Mouse (Mus musculus) layer of hippocampus, adult 18-20 months (tissue): ENCODE data around the gene Tgfb1. TPM values are rescaled to one million over a fixed set of nuclear protein-coding genes. Genes with fewer than 3 reads are reported as not detected.

Experiments
- DNase-seq, 2 experiments: peaks; one replicate each; pipeline ENCODE4 v3.0.0; 2022; ENCODE audit warnings: low spot score in 2 of 2
- total RNA-seq, 2 experiments: library from RNA; stranded (reverse); gene quantifications; 2 replicates each; pipeline ENCODE4 v1.2.3; 2021

Gene Tgfb1
- total RNA-seq, 2 experiments from 2014 or later, result 6.5 to 7.7 TPM

- DNase-seq, result no peak
These were observed 12.0 kb upstream of the Tgfb1 start, which contains the start of gene Tmem91 for GRCm38 (mm10) chr7:25674719-25675300. Tmem91 (minus strand) TSS chr7:25675166.

DNA sequence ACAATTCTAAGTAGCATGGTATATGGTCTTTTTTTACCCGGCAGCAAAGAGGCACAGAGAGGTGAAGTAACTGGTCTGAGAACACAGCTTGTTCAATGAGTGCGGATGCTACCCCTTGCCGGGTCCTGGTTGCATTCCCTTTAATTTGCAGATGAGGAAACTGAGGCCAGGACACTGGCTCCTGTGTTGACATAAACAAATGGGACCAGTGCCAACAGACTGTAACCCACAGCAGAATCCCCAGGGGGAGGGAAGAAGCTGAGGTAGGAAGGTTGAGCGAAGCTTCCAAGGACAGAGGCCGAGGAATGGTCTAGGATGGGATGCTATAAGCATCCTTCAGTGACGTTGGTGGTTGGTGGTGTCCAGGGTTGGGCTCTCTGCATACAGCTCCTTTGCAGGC lies 11.4 kb upstream of the Tgfb1 start:
- no peak for DNase-seq

GRCm38 (mm10) chr7:25676085-25676781 lies 10.6 kb upstream of the Tgfb1 start:
- DNase-seq, result peak; percentile 88 to 96

DNA sequence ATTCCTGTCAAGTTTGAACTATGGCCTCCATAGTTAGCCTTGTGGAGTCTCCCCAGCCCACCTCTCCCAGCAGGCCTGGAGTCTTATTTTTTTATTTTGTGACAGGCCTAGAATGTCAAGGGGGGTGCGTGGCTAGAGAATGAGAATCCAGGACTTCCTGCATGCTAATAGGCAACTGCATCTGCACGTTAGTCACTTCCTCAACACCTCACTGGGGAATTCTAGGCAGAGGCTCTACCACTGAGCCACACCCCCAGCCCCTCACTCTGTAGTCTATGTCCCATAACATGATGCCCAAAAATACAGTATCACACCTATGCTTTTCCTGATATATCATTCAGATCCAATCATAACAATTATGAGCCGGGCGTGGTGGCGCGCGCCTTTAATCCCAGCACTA lies 9.8 kb upstream of the Tgfb1 start:
- DNase-seq, result no peak

GRCm38 (mm10) chr7:25679971-25680370 lies 6.8 kb upstream of the Tgfb1 start:
- no peak for DNase-seq

DNA sequence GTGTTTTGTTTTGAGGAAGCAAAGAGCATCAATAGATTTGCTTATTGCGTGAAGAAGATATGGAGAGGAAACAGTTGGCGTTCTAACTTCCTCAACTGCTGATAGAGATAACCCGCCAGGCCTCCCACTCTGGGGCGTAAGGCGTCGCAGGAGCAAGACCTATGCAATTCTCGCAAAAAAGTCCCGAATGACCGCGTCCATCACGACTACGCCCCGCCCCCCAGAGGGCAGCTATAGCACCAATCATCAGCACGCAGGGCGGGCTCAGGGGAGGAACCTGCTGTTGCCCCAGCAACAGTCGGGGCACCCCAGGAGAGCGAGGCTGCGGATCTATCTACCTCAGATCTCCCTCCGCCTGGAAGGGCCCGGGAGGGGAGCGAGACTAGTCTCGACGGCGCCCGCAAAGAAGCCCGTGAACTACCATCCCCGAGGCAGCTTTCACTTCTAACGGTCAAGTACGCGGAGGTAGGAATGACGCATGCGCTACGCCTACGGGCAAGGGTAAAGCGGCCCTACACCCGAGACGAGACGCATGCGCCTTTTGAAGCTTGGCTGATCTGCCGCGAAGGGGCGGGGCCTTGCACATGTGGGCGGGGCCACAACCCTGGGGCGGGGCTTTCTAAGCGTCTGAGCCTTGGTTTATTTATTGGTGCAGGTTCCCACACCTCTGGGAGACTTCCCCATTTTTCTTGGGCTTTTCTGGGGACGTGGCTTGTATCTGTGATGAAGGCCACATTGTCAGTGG lies 6.1 kb upstream of the Tgfb1 start, which contains the start of gene B9d2:
TSS of gene B9d2 (plus strand) at position 267 of the 745 bp plus-strand sequence.
- peak; percentile 91 to 96 for DNase-seq

GRCm38 (mm10) chr7:25681341-25682231 lies 5.2 kb upstream of the Tgfb1 start:
- no peak for DNase-seq

- no peak for DNase-seq
These were observed 3.2 kb upstream of the Tgfb1 start for GRCm38 (mm10) chr7:25683474-25684180.

DNA sequence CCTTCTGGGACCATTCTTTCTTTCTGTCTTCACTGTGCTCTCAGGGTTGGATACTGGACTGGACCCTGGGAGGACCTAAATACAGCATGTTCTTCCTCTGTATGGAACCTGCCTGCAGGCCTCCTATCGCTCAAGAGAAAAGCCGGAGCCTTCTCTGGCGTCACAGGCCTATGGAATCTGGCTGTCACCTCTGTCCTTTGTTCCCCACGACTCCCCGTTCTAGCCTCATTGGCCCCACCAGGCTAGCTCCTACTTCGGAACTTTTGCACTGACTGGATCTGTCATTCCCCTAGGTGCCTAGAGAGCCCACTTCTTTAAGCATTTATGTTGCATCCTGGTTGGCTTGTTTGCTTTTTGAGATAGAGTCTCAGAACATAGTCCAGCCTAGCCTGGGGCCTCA lies 2.1 kb upstream of the Tgfb1 start:
- no peak for DNase-seq

GRCm38 (mm10) chr7:25685926-25686470 lies 804 bp upstream of the Tgfb1 start:
- no peak for DNase-seq

DNA sequence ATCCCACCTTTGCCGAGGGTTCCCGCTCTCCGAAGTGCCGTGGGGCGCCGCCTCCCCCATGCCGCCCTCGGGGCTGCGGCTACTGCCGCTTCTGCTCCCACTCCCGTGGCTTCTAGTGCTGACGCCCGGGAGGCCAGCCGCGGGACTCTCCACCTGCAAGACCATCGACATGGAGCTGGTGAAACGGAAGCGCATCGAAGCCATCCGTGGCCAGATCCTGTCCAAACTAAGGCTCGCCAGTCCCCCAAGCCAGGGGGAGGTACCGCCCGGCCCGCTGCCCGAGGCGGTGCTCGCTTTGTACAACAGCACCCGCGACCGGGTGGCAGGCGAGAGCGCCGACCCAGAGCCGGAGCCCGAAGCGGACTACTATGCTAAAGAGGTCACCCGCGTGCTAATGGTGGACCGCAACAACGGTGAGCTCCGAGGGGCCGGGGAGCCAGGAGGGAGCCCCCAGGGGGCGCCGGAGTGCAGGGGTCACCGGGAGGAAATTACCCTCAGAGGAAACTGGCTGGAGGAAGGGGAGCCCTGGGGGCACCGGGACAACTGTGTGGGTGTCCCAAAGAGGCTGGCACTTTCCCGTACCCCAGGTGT lies 1.1 kb downstream of the Tgfb1 start:
- DNase-seq, result no peak

DNA sequence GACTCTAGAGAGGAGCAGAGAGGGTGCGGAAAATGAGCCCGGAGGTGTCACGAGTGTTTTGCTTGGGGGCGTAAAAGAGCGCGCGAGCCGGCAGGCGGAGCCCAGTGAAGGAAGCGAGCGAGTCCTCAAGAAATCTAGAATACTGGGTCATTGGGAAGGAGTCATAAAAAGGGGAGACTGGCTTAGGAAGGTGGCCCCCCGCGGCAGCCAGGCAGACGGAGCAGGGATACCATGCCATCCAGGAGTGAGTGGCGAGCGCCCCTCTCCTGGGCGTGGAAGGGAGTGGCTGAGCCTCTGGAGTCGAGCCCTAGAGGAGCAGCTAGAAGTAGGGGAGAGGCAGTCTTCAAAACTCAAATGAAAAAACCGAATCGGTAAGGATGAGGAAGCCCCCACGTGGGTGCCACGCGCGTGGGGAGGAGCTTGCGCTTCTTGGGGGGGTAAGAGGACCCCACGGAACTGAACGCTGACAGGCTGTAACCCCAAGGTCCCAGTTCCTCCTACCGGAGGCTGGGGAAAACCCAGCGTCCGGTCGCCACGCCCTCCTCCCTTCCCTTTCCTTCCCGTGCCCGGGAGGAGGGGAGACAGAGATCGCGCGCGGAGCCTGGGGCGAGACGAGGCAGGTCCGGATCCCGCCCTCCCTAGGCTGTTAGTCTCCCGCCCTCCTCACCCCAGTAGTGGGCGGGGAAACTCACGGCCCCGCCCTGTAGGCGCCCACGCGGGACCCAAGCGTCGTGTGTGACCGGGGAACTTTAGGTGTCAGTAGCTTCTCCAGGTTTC lies 2.2 kb downstream of the Tgfb1 start:
- DNase-seq, result no peak

- no peak for DNase-seq
These were observed 2.8 kb downstream of the Tgfb1 start for GRCm38 (mm10) chr7:25689603-25690021.

DNA sequence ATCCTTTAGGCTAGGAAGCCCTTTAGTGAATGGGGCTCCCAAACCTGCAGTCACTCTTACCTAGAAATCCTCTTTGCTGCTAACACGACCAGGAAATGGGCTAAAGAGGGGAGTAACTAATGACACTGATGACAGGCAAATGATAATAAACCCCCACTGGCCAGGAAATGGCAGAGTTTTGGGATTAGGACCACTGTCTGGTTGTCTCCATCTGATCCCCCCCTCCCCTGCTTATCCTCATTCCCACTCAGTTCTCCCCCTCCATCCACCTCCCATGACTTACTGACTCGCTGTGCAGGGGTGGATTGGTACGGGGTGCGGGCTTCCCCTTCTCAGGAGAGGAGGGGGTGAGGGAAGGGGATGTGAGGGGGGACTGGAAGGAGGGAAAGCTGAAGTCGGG lies 3.2 kb downstream of the Tgfb1 start:
- no peak for DNase-seq

GRCm38 (mm10) chr7:25694104-25694503 lies 7.3 kb downstream of the Tgfb1 start:
- DNase-seq, result no peak

DNA sequence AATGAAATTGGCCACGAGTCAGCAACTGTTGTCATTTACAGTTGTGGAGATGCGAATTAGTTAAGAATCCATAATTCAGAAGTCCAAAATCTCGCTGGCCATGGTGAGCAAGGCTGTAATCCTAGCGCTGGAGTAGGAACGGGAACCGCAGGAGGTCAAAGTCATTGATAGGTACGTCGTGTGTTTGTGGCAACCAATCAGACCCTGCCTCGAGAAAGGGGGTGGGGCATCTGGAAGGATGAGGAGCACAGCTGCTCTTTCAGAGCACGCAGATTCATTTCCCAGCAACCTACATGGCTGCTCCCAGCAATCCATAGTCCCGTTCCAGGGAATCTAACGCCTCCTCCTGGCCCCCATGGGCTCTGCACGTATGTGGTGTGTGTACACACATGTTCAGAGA lies 13.0 kb downstream of the Tgfb1 start:
- no peak for DNase-seq

DNA sequence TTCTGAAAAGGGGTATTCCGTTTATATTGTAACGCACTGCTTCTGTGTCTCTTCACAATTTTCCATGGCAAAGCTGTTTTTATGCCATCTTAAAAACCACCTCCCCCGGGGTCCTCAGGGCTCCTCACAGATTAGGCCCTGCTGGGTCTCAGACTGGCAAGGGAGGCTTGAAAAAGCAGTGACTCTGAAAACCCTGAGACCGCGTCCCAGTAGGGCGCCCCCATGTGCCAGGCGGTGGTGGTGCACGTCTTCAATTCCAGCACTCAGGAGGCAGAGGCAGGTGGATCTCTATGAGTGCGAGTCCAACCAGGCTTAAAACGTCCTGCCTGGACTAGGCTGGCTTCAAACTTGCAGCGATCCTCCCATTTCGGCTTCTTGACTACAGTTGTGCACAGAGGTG lies 13.9 kb downstream of the Tgfb1 start:
- DNase-seq, result no peak

DNA sequence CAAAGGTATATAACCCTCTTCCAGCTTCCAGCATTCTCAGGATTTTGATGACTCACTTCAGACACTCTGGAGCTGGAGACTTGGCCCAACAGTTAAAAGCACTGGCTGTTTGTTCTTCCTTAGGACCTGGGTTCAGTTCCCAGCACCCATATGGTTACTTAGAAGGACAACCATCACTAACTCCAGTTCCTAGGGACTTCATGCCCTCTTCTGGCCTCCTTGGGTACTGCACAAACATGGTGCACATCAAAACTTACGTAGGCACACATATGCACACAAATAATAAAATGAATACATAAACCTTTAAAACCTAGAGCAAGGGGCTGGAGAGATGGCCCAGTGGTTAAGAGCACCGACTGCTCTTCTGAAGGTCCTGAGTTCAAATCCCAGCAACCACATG lies 15.5 kb downstream of the Tgfb1 start:
- DNase-seq, result no peak
